Mouse (Mus musculus): ENCODE results near the gene Fam19a4. TPM values are rescaled to one million over a fixed set of nuclear protein-coding genes. Genes with fewer than 3 reads are reported as not detected.
"Not testable (repeated sequence)": the region's sequence is repeated elsewhere in the genome, so short reads cannot be mapped to it uniquely, and the experiment has no call there.

Fam19a4 gene
- polyA plus RNA-seq, 1 experiment from 2014 or later = 0.80 TPM

DNA sequence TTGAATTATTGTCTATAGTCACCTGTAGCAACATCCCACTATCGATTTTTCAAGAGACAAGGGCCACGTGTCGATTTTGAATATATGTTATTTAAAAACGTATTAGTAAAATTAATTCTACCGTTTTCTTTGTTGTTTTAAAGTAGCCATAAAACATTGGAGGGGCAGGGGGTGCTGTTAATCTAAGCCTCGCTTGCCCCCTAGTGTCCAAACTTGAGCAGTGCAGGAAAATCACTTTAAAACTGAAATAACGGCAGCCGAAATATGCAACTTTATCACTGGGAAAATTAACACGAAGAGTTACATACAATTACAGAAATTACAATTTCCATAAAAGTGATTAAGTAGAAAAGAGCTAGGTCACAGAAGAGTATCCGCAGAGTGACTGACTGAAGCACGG, 55.2 kb downstream of the Fam19a4 start:
- H3K27me3 ChIP-seq (replicated peaks; ENCODE audit: control insufficient read depth, insufficient read depth, low read length) = peaks cover 8% of the 10 kb centered on the region; the same call in 1 of the 2 replicates
- H3K36me3 ChIP-seq (ENCODE audit: control insufficient read depth, insufficient read depth) = no peaks in the 10 kb centered on the region
- H3K9me3 ChIP-seq (ENCODE audit: control insufficient read depth, low read length) = no peaks in the 10 kb centered on the region
- no peaks in the 10 kb centered on the region for H3K4me1 ChIP-seq (replicated peaks; ENCODE audit: control insufficient read depth, insufficient read depth, low read length)
- no peak overlapping the region for H3K27ac ChIP-seq (ENCODE audit: low read length)
- no peak for ATAC-seq
- no peak overlapping the region for H3K4me3 ChIP-seq (replicated peaks; ENCODE audit: low read length)
- H3K9ac ChIP-seq (replicated peaks; ENCODE audit: low read depth, low read length) = no peak overlapping the region
- H3K4me2 ChIP-seq (ENCODE audit: low read length) = no peak overlapping the region
- WGBS = 19% methylated on average over 11 of the region's 11 CpGs

DNA sequence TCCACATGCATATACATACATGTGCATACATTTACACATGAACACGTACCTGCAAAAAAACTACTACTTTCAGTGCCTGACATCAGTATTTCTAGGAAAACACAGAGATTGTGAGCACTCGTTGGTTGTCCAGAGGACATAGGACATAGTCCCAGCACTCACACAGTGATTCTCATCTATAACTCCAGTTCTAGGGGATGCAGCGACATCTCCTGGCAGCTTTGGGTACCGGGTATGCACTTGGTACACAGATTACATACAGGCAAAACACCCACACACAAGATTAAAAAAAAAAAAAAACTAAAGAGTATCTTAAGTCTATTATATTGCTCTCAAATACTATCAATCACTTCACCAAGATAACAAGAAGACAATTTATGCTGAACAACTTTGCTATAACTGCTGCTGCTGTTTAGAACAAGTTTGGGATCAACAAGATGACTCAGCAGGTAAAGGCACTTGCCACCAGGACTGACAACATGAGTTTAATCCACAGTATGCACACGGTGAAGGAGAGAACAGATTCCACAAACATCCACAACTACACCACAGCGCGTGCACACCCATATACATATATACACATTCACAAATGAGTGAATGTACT, 64.6 kb downstream of the Fam19a4 start:
- no peaks in the 10 kb centered on the region for H3K4me1 ChIP-seq (replicated peaks; ENCODE audit: control insufficient read depth, insufficient read depth, low read length)
- no peak for ATAC-seq
- no peak overlapping the region for H3K4me3 ChIP-seq (replicated peaks; ENCODE audit: low read length)
- no peak overlapping the region for H3K27ac ChIP-seq (ENCODE audit: low read length)
- no peaks in the 10 kb centered on the region for H3K36me3 ChIP-seq (ENCODE audit: control insufficient read depth, insufficient read depth)
- no peaks in the 10 kb centered on the region for H3K9me3 ChIP-seq (ENCODE audit: control insufficient read depth, low read length)
- no peaks in the 10 kb centered on the region for H3K27me3 ChIP-seq (replicated peaks; ENCODE audit: control insufficient read depth, insufficient read depth, low read length)
- no peak overlapping the region for H3K9ac ChIP-seq (replicated peaks; ENCODE audit: low read depth, low read length)
- 86% methylated on average over 7 of the region's 7 CpGs for WGBS
- H3K4me2 ChIP-seq (ENCODE audit: low read length) = no peak overlapping the region

- H3K9me3 ChIP-seq (ENCODE audit: control insufficient read depth, low read length) = no peaks in the 10 kb centered on the region
- H3K4me3 ChIP-seq (replicated peaks; ENCODE audit: low read length) = no peak overlapping the region
- WGBS = 88% methylated on average over 1 of the region's 1 CpGs
- no peak overlapping the region for H3K9ac ChIP-seq (replicated peaks; ENCODE audit: low read depth, low read length)
- no peaks in the 10 kb centered on the region for H3K4me1 ChIP-seq (replicated peaks; ENCODE audit: control insufficient read depth, insufficient read depth, low read length)
- H3K4me2 ChIP-seq (ENCODE audit: low read length) = no peak overlapping the region
- H3K27me3 ChIP-seq (replicated peaks; ENCODE audit: control insufficient read depth, insufficient read depth, low read length) = no peaks in the 10 kb centered on the region
- no peak overlapping the region for H3K27ac ChIP-seq (ENCODE audit: low read length)
- no peak for ATAC-seq
- no peaks in the 10 kb centered on the region for H3K36me3 ChIP-seq (ENCODE audit: control insufficient read depth, insufficient read depth)
Observed at GRCm38 (mm10) chr6:96991741-96992140, 68.5 kb downstream of the Fam19a4 start.

- WGBS = 83% methylated on average over 1 of the region's 1 CpGs
- no peaks in the 10 kb centered on the region for H3K4me1 ChIP-seq (replicated peaks; ENCODE audit: control insufficient read depth, insufficient read depth, low read length)
- H3K4me3 ChIP-seq (replicated peaks; ENCODE audit: low read length) = no peak overlapping the region
- H3K9ac ChIP-seq (replicated peaks; ENCODE audit: low read depth, low read length) = no peak overlapping the region
- no peak overlapping the region for H3K4me2 ChIP-seq (ENCODE audit: low read length)
- H3K9me3 ChIP-seq (ENCODE audit: control insufficient read depth, low read length) = no peaks in the 10 kb centered on the region
- H3K36me3 ChIP-seq (ENCODE audit: control insufficient read depth, insufficient read depth) = no peaks in the 10 kb centered on the region
- no peaks in the 10 kb centered on the region for H3K27me3 ChIP-seq (replicated peaks; ENCODE audit: control insufficient read depth, insufficient read depth, low read length)
- H3K27ac ChIP-seq (ENCODE audit: low read length) = no peak overlapping the region
- ATAC-seq = no peak
Observed at GRCm38 (mm10) chr6:96977537-96977936, 82.7 kb downstream of the Fam19a4 start.

- Histone ChIP-seq H3K9me3 (ENCODE audit: control insufficient read depth, low read length) (no peaks in the 10 kb centered on the region), H3K27ac (ENCODE audit: low read length) (no peak overlapping the region), H3K4me3 (replicated peaks; ENCODE audit: low read length) (no peak overlapping the region), H3K36me3 (ENCODE audit: control insufficient read depth, insufficient read depth) (no peaks in the 10 kb centered on the region), H3K9ac (replicated peaks; ENCODE audit: low read depth, low read length) (no peak overlapping the region), H3K4me2 (ENCODE audit: low read length) (no peak overlapping the region), H3K27me3 (replicated peaks; ENCODE audit: control insufficient read depth, insufficient read depth, low read length) (no peaks in the 10 kb centered on the region), H3K4me1 (replicated peaks; ENCODE audit: control insufficient read depth, insufficient read depth, low read length) (no peaks in the 10 kb centered on the region)
- WGBS = 56% methylated on average over 2 of the region's 2 CpGs
- no peak for ATAC-seq
Observed at GRCm38 (mm10) chr6:96944796-96945195, 115.4 kb downstream of the Fam19a4 start.

GRCm38 (mm10) chr6:96935776-96936175, 124.4 kb downstream of the Fam19a4 start:
- WGBS = 71% methylated on average over 1 of the region's 1 CpGs
- H3K27me3 ChIP-seq (replicated peaks; ENCODE audit: control insufficient read depth, insufficient read depth, low read length) = no peaks in the 10 kb centered on the region
- no peak overlapping the region for H3K4me2 ChIP-seq (ENCODE audit: low read length)
- H3K9ac ChIP-seq (replicated peaks; ENCODE audit: low read depth, low read length) = no peak overlapping the region
- H3K9me3 ChIP-seq (ENCODE audit: control insufficient read depth, low read length) = no peaks in the 10 kb centered on the region
- no peaks in the 10 kb centered on the region for H3K4me1 ChIP-seq (replicated peaks; ENCODE audit: control insufficient read depth, insufficient read depth, low read length)
- H3K36me3 ChIP-seq (ENCODE audit: control insufficient read depth, insufficient read depth) = no peaks in the 10 kb centered on the region
- no peak overlapping the region for H3K27ac ChIP-seq (ENCODE audit: low read length)
- no peak for ATAC-seq
- H3K4me3 ChIP-seq (replicated peaks; ENCODE audit: low read length) = no peak overlapping the region

GRCm38 (mm10) chr6:96909061-96909480, 151.1 kb downstream of the Fam19a4 start:
- H3K9me3 ChIP-seq (ENCODE audit: control insufficient read depth, low read length) = no peaks in the 10 kb centered on the region
- no peaks in the 10 kb centered on the region for H3K36me3 ChIP-seq (ENCODE audit: control insufficient read depth, insufficient read depth)
- H3K4me2 ChIP-seq (ENCODE audit: low read length) = no peak overlapping the region
- no peaks in the 10 kb centered on the region for H3K4me1 ChIP-seq (replicated peaks; ENCODE audit: control insufficient read depth, insufficient read depth, low read length)
- H3K27me3 ChIP-seq (replicated peaks; ENCODE audit: control insufficient read depth, insufficient read depth, low read length) = no peaks in the 10 kb centered on the region
- H3K9ac ChIP-seq (replicated peaks; ENCODE audit: low read depth, low read length) = no peak overlapping the region
- no peak overlapping the region for H3K4me3 ChIP-seq (replicated peaks; ENCODE audit: low read length)
- no peak for ATAC-seq
- no peak overlapping the region for H3K27ac ChIP-seq (ENCODE audit: low read length)
- 35% methylated on average over 8 of the region's 8 CpGs for WGBS

- not testable (repeated sequence) for H3K36me3 ChIP-seq (ENCODE audit: control insufficient read depth, insufficient read depth); H3K27me3 ChIP-seq (replicated peaks; ENCODE audit: control insufficient read depth, insufficient read depth, low read length); H3K4me1 ChIP-seq (replicated peaks; ENCODE audit: control insufficient read depth, insufficient read depth, low read length); H3K4me2 ChIP-seq (ENCODE audit: low read length); H3K4me3 ChIP-seq (replicated peaks; ENCODE audit: low read length); H3K9me3 ChIP-seq (ENCODE audit: control insufficient read depth, low read length); ATAC-seq; H3K27ac ChIP-seq (ENCODE audit: low read length); H3K9ac ChIP-seq (replicated peaks; ENCODE audit: low read depth, low read length)
- WGBS = 94% methylated on average over 18 of the region's 18 CpGs
Observed at GRCm38 (mm10) chr6:96877105-96877504, 183.1 kb downstream of the Fam19a4 start.

GRCm38 (mm10) chr6:96876651-96877050, 183.6 kb downstream of the Fam19a4 start:
- H3K4me2 ChIP-seq (ENCODE audit: low read length); H3K27ac ChIP-seq (ENCODE audit: low read length); H3K9ac ChIP-seq (replicated peaks; ENCODE audit: low read depth, low read length); H3K27me3 ChIP-seq (replicated peaks; ENCODE audit: control insufficient read depth, insufficient read depth, low read length); H3K36me3 ChIP-seq (ENCODE audit: control insufficient read depth, insufficient read depth); H3K4me3 ChIP-seq (replicated peaks; ENCODE audit: low read length); H3K4me1 ChIP-seq (replicated peaks; ENCODE audit: control insufficient read depth, insufficient read depth, low read length); ATAC-seq; H3K9me3 ChIP-seq (ENCODE audit: control insufficient read depth, low read length): not testable (repeated sequence)
- 93% methylated on average over 13 of the region's 13 CpGs for WGBS

DNA sequence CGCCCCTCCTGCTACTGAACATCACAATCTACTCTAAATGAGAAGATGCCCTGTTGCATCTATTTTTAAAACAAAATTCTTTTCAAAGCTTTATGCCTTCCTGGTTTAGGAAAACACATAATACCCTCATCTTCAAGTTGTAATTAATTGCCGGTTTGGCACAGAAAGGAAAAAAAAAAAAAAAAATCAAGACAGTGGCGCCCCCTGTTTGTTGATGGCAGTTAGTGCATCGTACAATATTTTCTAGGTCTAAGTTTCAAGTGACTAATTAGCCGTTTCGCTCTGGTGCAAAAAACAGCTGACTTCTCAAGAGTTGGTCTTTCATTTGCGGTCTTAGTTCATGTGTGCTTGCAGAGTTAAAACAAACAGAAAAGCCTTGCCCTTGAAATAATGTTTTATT, 207.1 kb downstream of the Fam19a4 start:
- H3K9me3 ChIP-seq (ENCODE audit: control insufficient read depth, low read length) = no peaks in the 10 kb centered on the region
- H3K36me3 ChIP-seq (ENCODE audit: control insufficient read depth, insufficient read depth) = no peaks in the 10 kb centered on the region
- 62% methylated on average over 7 of the region's 7 CpGs for WGBS
- no peaks in the 10 kb centered on the region for H3K4me1 ChIP-seq (replicated peaks; ENCODE audit: control insufficient read depth, insufficient read depth, low read length)
- H3K4me3 ChIP-seq (replicated peaks; ENCODE audit: low read length) = no peak overlapping the region
- no peaks in the 10 kb centered on the region for H3K27me3 ChIP-seq (replicated peaks; ENCODE audit: control insufficient read depth, insufficient read depth, low read length)
- no peak overlapping the region for H3K9ac ChIP-seq (replicated peaks; ENCODE audit: low read depth, low read length)
- no peak overlapping the region for H3K4me2 ChIP-seq (ENCODE audit: low read length)
- ATAC-seq = no peak
- no peak overlapping the region for H3K27ac ChIP-seq (ENCODE audit: low read length)
